Mouse (Mus musculus): ENCODE measurements around the gene Psmd9.

Psmd9 gene

DNA sequence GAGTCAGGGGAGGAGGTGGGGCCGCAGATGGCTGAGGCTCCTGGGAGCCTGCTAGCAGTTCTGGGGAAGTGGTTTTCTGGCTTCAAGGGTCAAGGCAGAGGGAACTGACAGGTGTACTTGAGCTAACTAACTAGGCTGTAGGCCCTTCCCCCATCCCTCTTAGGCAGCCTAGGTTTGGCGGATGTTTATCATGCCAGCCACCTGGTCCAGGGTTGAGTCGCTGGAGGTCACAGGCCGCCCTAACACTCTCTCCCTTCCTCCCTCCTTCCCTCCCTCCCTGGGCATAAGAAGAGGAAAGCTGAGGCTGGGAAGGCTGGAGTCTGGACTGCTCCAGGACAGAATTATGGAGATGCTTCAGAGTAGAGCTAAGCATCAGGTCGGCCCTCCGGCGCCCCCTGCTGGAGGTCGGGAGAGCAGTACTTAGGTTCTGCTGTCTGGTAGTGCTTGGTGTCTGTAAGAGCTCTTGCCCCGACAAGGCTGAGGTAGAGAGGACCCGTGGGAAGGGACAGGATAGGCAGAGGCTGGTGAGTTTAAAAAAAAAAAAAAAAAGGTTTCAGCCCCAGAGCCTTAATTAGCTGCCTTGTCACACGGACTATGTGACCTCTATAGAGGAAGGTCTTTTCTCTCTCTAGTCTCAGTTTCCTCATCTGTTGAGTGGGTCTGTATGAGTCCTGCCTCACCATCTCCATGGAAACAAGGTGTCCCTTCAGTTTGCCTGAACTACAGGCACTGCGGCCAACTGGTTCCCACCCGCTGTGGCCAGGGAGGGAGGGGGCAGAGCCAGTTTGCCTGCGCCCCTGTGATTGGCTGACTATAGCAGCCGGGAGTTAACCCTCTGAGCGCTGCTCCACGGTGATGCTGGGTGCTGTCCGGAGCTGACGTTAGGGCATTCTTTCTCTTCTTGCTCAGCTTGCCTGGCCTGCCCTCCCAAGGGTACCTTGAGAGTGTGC is 19.5 kb upstream of the Psmd9 start:
- peak; percentile 92 to 98 for DNase-seq (ENCODE audit: low spot score in 2 of 2)

DNA sequence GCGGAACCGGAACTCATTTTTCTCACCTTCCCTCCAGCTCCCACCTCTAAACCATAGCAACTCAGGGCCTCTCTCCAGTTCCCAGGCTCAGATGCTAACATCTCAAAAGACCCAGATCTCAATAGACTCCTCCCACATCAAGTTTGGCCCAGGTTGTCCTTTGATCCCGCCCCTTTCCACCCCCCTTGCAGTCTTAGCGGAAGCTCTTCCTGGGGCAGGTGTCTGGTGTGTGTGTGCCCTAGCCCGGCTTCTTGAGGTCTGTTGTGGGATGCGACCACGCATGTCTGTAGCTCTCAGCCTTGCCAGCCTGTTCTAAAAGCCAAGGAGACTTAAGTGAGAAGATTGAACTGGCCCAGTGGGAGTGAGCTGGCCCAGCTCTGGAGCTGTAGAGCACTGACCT is 18.6 kb upstream of the Psmd9 start:
- DNase-seq (ENCODE audit: low spot score in 2 of 2) = no peak

DNA sequence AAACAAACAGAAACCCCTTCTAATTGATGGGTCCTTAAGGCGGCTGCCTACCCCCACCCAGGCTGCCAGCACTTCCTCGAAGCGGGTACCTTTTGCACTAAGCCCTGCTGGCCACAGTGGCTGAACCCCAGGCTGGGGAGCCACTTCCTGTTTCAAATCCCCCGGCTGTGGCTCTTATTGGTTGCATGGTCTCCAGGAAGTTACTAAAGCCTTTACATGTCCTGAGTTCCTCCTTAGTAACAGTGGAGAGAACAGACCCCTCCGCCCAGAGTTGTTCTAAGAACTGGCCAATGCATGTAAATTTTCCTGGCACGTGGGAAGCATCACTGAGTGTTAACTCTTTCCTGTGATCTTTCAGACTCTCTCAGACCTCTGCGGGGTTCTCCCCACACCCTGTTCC is 18.1 kb upstream of the Psmd9 start:
- DNase-seq (ENCODE audit: low spot score in 2 of 2) = peak in 1 of 2 experiments; percentile 70

DNA sequence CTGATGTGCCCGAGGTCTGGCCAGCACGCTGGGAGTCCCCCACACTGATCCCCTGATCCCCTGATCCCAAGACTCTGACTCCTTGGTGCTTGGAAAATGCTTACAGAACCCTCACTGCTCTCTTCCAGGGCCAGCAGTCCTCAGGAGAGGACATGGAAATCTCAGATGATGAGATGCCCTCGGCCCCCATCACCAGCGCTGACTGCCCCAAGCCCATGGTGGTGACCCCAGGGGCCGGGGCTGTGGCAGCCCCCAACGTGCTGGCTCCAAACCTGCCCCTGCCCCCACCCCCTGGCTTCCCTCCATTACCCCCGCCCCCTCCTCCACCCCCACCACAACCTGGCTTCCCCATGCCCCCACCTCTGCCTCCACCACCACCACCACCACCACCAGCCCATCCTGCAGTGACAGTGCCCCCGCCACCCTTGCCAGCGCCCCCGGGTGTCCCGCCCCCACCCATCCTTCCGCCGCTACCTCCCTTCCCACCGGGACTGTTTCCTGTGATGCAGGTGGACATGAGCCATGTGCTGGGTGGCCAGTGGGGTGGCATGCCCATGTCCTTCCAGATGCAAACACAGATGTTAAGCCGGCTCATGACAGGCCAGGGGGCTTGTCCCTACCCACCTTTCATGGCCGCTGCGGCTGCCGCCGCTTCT is 17.4 kb upstream of the Psmd9 start:
- DNase-seq (ENCODE audit: low spot score in 2 of 2) = no peak

DNA sequence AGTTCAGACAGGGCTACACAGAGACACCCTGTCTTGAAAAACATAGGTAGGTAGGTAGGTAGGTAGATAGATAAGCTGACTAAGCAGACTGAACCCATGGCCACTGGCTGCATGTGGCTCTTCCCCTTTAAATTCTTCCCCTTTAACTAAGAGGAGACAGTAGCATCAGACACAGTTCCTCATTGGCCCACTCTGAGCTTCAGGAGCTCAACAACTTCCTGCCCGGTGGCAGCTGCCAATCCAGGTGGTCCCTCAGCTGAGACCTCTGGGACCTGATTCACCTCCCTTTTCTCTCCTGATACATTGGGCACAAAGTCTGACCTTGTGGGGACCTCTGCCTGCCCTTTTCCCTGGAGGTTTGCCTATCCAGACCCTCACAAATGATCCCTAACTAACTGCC is 16.3 kb upstream of the Psmd9 start:
- DNase-seq (ENCODE audit: low spot score in 2 of 2) = peak in 1 of 2 experiments; percentile 66

DNA sequence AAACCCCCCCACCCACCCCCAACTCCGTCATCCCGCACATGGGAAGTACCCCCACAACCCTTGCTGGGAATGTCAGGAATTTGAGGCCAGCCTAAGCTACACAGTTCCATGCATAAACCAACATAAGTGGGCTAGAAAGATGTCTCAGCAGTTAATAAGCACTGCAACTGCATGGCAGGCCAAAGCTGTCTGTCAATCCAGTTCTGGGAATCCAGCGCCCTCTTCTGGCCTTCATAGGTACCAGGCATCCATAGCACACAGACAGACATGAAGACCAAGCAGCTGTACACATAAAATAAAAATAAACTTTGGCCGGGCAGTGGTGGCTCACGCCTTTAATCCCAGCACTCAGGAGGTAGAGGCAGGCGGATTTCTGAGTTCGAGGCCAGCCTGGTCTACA is 13.8 kb upstream of the Psmd9 start:
- peak; percentile 79 to 89 for DNase-seq (ENCODE audit: low spot score in 2 of 2)

DNA sequence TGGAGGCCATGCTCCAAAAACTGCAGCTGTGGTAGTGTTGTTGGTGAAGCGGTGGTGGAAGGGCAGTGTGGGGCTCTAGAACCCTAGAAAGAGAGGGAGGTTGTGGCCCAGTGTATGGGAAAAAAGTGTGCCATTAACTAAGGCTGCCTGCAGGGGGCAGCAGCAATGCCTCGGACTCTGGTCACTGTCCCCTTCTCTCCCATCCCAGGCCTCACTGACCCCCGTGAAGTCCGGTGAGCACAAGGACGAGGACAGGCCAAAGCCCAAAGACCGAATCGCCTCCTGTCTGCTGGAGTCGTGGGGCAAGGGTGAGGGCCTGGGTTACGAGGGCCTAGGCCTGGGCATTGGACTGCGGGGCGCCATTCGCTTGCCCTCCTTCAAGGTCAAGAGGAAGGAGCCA is 12.4 kb upstream of the Psmd9 start:
- peak in 1 of 2 experiments; percentile 68 for DNase-seq (ENCODE audit: low spot score in 2 of 2)

DNA sequence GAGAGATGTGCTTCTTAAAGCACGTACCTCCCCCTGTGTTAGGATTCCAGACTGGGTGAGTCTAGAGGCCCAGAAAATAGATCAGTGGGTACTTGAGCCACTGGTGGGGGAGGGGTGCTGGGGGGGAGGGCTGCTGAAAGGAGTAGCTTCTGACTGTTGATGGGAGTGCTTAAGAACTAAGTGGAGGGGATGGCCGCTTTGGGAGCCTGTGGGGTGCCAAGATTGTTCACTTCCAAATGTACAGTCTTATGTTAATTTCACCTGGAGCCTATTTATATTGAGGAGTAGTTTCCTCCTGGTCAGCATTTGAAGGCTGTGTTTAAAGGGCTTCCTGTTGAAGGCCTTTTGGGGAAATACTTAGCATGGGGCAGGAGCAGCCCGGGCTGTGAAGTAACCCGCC is 11.2 kb upstream of the Psmd9 start:
- no peak for DNase-seq (ENCODE audit: low spot score in 2 of 2)

DNA sequence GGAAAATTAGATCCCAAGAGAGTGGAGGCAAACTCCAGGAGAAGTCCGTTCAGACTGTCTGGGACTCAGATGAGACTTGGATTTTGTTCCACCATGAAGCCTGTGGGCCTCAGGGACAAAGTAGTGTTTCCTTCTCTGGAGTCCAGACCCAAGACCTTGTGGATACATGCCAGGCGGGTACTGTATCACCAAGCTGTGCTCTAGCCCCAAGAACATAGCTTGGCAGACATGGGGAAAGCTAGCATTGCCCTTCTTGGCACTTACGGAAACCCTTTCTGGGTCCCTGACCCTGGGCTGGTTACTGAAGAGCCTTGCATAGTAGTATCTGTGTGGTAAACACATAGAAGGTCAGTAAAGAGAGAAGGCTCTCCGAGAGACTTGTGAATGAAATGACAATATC is 9.8 kb upstream of the Psmd9 start:
- DNase-seq (ENCODE audit: low spot score in 2 of 2) = no peak

DNA sequence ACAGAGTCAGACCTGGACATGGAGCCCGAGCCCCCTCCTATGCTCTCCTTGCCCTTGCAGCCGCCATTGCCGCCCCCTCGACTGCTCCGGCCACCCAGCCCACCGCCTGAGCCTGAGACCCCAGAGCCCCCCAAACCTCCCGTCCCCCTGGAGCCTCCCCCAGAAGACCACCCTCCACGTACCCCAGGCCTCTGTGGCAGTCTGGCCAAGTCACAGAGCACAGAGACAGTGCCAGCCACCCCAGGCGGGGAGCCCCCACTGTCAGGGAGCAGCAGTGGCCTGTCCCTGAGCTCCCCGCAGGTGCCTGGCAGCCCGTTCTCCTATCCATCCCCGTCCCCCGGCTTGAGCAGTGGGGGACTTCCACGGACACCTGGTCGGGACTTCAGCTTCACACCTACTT is 9.3 kb upstream of the Psmd9 start:
- DNase-seq (ENCODE audit: low spot score in 2 of 2) = no peak

DNA sequence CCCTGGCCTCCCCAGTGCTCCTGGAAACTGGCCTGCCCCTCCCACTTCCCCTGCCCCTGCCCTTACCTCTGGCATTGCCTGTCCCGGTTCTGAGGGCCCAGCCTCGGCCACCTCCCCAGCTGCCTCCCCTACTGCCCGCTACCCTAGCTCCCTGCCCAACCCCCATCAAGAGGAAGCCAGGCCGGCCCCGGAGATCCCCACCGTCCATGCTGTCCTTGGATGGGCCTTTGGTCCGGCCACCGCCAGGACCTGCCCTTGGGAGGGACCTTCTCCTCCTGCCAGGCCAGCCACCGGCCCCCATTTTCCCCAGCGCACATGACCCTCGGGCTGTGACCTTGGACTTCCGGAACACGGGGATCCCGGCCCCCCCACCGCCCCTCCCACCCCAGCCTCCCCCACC is 8.9 kb upstream of the Psmd9 start:
- peak in 1 of 2 experiments; percentile 67 for DNase-seq (ENCODE audit: low spot score in 2 of 2)

DNA sequence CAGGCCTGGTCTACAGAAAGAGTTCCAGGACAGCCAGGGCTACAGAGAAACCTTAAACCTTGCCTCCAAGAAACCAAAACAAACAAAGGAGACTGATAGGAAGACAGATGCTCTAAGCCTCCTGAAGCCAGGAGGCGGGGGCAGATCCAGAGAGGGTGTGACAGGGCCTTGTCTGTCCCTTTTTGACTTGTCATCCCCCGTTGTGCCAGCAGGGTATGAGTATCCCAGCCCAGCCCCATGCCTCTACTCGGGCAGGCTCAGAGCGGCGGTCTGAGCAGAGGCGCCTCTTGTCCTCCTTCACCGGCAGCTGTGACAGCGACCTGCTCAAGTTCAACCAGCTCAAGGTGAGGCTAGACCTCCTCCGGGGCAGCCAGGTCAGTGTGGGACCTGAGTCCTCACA is 6.3 kb upstream of the Psmd9 start:
- DNase-seq (ENCODE audit: low spot score in 2 of 2) = peak in 1 of 2 experiments; percentile 67

DNA sequence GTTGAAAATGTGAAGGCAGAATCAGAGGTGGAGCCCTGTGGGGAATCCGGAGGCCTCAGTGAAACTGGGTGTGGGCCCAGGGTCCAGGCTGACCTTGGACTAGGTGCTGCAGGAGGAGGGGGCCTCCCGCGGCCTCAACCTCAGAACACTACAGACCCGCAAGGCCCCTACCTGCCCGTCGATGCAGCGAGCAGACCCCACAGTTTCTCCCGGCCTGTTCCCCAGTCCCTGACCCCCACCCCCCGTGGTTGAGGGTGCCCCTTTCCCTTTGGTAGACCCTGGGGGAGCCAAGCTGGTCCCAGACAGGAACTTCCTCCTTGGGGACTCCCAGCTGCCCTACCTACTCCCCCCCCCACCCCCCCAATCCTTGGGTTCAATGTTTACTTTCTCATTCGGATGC is 2.8 kb upstream of the Psmd9 start:
- DNase-seq (ENCODE audit: low spot score in 2 of 2) = no peak

DNA sequence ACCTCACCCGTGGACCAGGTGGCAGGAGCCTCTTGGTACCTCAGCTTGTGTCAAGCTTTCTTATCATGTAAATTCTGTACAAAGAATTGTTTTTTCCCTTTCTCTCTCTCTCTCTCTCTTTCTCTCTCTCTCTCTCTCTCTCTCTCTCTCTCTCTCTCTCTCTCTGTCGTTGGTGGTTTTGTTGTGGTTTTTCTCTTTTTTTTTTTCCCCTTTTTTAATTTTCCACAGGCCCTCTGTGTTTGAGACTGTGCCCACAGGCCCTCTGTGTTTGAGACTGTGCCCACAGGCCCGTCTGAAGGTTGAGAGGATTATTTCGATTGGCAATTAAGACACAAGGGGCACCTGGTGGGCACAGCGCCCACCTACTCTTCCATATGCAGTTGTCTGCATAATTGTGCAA is 1.6 kb upstream of the Psmd9 start:
- no peak for DNase-seq (ENCODE audit: low spot score in 2 of 2)

DNA sequence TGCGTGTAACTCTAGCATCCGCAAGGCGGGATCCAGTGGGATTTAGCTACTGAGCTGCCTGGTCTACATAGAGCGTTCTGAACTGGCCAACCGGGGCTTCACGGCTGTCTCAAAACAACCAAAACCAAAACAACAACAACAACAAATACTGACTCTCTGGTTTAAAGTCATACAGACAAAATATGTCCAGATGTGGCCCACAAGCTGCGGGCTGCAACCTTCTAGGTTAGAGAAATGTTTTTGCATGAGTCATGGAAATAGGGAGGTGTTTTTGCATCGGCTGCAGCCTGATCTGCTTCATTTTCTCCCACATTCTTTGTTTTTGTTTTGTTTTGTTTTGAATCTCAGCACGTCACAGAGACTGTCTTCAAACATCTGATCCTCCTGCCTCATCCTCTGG is 1.2 kb downstream of the Psmd9 start:
- no peak for DNase-seq (ENCODE audit: low spot score in 2 of 2)

DNA sequence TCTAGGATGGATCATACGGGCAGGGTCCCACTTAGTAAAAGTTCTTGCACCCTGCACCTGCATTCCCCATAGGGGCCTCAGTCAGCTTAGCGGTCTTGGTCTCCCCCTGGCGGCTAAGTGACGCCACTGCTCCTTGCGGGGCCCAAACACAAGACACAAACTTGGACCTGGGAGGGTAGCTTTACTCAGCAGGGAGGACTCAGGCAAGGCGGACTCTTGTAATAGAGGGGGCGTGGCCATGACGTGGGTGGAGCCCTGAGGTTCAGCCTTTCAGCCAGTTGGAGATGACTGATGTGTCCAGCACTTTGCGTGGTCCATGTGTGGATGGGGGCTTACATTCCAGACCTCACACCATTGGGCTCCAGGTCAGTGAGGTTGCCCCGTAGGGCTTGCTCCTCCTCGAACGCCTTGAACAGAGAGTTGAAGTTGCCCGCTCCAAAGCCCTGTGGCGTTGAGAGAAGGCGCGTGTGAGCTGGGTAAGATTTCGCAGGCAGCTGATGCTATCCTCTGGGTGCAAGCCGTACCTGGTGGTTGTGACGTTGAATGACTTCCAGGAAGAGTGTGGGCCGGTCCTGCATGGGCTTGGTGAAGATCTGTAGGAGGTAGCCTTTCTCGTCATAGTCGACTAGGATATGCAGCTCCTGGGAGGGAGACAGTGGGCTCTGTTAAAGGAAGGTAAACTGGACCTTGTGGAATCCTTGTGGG is 2.6 kb downstream of the Psmd9 start:
- DNase-seq (ENCODE audit: low spot score in 2 of 2) = peak; percentile 93 to 97

DNA sequence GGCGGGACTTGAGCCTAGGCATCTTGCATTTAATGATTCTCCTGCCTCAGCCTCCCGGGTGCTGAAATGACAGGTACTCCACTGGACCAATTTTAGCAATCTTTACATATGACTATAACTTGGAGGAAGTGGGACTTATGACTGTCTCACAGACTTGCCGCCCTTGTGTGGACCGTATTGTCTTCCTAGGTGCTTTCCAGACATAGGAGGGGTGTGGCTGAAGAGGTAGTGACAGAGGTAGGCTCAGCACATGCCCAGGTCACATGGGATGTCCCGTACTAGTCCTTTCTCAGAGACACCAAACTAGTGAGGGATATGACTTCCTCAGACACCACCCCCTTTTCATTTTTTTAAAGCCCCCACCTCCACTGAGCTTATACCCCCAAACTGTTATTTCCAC is 9.6 kb downstream of the Psmd9 start:
- DNase-seq (ENCODE audit: low spot score in 2 of 2) = no peak

DNA sequence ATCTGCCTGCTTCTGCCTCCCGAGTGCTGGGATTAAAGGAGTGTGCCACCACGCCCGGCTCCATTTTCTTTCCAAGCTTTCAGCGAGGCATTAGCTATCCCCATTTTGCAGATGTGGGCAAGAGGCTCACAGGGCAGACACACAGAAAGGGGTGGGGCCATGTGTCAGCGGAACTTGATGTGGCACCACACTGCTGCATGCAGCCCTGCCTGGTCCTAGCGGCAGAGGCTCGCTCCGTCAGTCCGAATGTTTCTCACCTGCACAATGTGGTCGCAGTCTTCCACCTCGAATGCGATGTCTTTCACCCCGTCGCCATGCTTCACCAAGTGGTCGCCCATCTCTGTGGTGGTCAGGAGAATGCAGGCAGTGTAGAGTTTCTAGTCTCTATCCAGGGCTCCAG is 11.2 kb downstream of the Psmd9 start:
- DNase-seq (ENCODE audit: low spot score in 2 of 2) = no peak

DNA sequence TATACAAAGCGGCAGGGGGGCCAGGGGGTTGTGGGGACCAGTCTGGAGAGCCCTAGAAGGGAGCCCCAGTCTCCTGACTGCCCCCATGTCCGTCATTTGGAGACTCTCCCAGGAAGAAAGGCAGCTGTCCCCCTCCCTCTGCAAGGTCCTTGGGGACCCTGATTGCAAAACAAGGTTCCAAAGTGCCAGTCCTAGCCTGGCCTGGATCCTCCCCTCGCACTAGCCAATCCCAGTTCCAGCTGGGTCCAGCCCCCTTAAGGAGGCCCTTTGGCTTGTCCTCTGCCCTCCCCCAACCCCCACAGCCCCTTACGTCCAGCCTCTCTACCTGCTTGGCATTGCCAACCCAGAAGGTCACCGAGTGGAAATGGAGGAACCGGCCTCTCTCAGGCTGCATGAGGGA is 12.3 kb downstream of the Psmd9 start:
- DNase-seq (ENCODE audit: low spot score in 2 of 2) = no peak

DNA sequence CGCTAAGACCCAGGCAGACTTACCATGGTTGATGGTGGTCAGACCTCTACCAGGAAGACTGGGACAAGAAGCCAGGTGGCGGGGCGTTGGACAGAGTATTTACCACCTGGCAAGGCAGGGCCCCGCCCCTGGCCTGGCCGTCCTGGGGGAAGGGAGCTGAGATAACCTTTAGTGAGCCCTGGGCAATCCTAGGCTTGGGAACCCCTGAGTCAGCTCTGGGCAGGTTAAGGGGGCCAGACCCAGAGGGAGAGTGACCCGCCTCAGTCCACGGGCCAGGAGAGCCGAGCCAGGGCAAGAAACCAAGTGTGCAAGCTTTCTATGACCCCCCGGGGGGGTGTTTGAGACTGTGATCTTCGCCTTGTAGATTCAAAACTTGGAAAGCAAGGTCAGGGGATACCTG is 13.4 kb downstream of the Psmd9 start, which contains the start of gene Hpd:
TSS of gene Hpd (minus strand) at position 77 of the 400 bp plus-strand sequence.
- DNase-seq (ENCODE audit: low spot score in 2 of 2) = no peak

DNA sequence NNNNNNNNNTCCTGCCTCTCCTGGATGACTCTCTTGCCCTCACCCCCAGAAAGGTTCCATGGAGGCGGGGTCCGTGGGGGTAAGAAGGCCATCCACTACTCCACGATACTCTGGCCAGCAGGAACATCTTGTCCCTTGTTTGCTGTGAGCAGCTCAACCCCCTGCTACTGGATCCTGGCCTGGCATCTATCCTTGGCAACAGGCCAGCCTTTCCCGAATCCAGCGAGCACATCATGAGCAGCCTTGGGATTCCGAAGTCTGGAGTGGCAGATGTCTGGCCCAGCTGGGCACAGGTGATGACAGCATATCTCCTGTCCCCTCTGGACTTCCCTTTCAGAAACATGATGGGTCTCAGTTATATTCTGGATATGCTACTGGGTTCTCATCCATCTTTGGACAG is 16.8 kb downstream of the Psmd9 start:
- DNase-seq (ENCODE audit: low spot score in 2 of 2) = no peak

DNA sequence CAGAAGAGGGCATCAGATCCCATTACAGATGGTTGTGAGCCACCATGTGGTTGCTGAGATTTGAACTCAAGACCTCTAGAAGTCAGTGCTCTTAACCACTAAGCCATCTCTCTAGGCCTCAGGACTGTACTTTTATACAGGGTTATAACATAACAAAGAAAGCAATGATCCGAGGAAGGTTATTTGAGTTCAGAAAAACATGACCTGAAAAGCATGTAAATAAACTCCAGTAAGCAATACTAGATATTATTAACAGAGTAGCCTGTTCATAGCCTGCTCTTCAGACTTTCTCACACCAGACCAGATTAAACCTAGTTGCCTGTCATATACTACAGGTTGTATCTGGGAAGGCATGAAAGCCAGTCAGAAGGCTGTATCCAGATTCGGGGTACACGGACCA is 18.1 kb downstream of the Psmd9 start:
- no peak for DNase-seq (ENCODE audit: low spot score in 2 of 2)

DNA sequence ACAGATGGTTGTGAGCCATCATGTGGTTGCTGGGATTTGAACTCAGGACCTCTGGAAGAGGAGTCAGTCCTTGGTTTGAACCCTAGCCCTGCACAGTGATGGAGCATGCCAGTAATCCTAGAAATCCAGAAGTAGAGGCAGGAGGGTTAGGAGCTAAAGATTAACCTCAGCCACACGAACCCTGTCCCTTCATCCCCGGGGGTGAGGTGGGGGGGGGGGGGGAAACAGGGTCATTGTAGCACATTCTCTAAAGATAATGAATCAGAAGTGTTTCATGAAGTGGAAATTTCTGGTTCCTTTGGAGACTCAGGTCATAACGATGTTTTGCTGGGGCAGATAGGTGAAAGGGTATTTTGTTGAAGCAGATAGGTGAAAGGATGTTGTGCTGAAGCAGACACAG is 21.7 kb downstream of the Psmd9 start:
- no peak for DNase-seq (ENCODE audit: low spot score in 2 of 2)
